Mouse (Mus musculus) urinary bladder, postnatal 36 days (tissue): ENCODE measurements around the gene Tinagl1.
A peak's percentile ranks its signal among the peaks of the same experiment; 100 is the strongest.

Experiments used
- DNase-seq, 2 experiments: peaks; one replicate each; pipeline ENCODE4 v3.0.0; 2022; ENCODE audit warnings: low spot score in 2 of 2, mixed read lengths in 1 of 2

Gene Tinagl1

GRCm38 (mm10) chr4:130175072-130175711 is at the start of gene Tinagl1:
Tinagl1 (minus strand) TSS chr4:130175122.
- DNase-seq, result no peak

- no peak for DNase-seq
Measured at GRCm38 (mm10) chr4:130224071-130224470, 49.1 kb upstream of the Tinagl1 start.

GRCm38 (mm10) chr4:130222179-130222578 is 47.3 kb upstream of the Tinagl1 start, which contains the start of gene Gm853:
Gm853 (minus strand) TSS chr4:130222401.
- DNase-seq, result no peak

GRCm38 (mm10) chr4:130220176-130220575 is 45.3 kb upstream of the Tinagl1 start:
- no peak for DNase-seq

DNA sequence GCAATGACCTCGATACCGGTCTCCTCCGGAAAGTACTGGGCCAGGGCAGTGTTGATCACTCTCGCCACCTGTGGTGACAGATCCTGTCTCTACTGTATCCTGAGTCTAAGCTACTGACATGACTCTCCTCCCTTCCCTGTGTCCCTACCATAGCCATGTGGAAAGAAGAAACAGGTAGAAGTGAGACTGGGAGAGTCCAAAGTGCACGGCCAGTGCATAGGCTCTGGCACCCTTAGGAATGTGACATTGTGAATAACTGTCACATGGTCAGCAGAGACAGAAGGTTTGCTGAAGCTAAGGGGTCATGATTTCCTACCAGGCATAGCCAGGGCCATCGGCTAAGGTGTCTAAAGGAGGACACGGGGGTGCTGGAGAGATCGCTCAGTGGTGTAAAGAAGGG is 40.5 kb upstream of the Tinagl1 start:
- DNase-seq, result no peak

GRCm38 (mm10) chr4:130213857-130214256 is 38.9 kb upstream of the Tinagl1 start:
- no peak for DNase-seq

DNA sequence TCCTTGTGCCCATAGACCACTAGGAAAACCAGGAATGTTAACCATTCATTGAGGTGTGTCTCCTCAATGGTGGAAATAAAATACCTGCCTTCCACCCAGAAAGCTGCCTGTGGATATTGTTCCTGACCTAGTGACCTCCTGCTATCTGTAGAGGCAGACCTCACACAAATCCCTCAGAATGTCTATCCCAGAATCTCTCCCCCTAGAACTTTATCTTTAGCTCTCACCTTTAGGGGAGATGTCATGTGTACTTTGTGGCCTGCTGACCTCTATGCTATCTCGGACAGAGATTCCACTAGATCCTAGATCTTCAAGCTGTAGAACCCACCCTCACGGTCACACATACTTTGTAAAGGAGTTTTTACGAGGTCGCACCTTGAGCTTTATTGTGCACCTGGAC is 38.3 kb upstream of the Tinagl1 start:
- DNase-seq, result no peak

GRCm38 (mm10) chr4:130212421-130212820 is 37.5 kb upstream of the Tinagl1 start:
- DNase-seq, result no peak

GRCm38 (mm10) chr4:130211870-130212269 is 36.9 kb upstream of the Tinagl1 start:
- no peak for DNase-seq

GRCm38 (mm10) chr4:130198694-130199670 is 24.1 kb upstream of the Tinagl1 start:
- DNase-seq, result peak; percentile 87 to 90

DNA sequence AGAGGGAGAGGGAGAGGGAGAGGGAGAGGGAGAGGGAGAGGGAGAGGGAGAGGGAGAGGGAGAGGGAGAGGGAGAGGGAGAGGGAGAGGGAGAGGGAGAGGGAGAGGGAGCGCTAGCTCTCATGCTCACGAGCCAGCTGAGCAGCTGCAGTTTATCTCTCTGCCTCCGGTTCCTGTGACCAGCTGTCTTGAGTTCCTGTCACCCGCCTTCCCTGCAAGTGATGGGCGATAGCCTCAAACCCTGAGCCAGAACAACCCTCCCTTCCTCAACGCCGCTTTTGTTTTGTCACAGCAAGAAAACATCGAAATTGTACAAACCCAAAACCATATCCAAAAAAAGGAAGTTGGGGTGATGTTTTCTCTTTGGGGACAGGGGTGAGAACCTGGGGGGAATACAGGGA is 21.6 kb upstream of the Tinagl1 start:
- DNase-seq, result no peak

- DNase-seq, result no peak
Measured at GRCm38 (mm10) chr4:130195924-130196323, 21.0 kb upstream of the Tinagl1 start.

GRCm38 (mm10) chr4:130192266-130192665 is 17.3 kb upstream of the Tinagl1 start:
- DNase-seq, result no peak

- DNase-seq, result no peak
Measured at GRCm38 (mm10) chr4:130189606-130190005, 14.7 kb upstream of the Tinagl1 start.

DNA sequence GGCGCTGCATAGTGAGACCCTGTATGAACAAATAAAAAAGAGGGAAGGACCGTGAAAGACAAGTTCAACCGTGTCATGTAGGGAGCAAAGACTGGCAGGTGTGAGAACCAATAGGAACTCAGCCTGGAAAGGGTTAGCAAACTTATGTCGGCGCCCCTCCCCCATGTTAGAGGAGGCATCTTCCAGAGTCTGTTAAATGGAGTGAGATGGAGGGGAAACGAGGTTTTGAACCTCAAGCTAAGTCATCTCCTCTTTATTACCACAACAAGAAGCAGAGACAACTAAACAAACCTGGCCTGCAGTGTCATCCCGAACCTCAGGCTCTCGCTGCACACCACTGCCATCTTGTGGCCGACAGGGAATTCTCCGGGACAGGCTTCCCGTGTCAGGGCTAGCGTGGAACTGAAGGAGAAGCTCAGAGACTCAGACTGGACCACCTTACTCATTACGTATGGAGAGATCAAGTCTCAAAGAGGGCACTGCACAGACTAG is 13.9 kb upstream of the Tinagl1 start:
- DNase-seq, result peak; percentile 80 to 86

GRCm38 (mm10) chr4:130186891-130187290 is 12.0 kb upstream of the Tinagl1 start:
- DNase-seq, result no peak

DNA sequence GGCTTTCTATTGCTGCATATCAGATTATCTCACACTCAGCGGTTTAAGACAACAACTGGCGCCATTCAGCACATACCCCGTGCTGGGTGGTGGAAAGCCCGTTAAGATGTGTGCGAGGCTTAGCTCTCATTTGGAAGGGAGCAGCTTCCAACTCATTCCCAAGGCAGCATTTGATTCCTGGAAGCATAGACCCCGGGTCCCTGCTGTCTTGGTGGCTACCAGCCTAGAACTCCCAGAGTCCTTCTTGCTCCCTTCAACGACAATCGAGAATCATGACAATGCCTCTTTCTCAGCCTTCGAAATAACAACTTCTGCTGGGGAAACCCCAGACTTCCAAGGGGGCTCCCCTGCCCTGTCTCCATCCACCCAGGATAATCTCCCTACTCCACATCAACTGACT is 11.5 kb upstream of the Tinagl1 start:
- no peak for DNase-seq

GRCm38 (mm10) chr4:130183879-130184278 is 9.0 kb upstream of the Tinagl1 start:
- no peak for DNase-seq

DNA sequence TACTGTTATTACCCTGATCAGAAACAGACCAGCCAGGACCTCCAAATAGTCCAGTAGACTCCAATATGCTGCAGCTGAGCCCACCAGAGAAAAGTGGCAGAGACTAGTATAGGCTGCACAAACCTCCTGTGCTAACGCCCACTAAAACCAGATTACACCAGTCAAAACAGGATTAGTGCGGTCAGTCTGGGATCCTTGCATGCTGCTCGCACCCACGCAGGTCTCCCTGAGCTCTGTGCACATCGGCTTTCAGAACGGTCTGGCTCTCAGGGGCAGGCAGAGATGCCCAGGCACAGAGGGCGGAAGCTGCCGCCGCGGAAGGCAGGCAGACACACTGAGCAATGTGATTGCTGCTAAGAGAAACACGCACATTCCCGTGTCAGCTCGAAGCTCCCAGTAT is 8.1 kb upstream of the Tinagl1 start:
- no peak for DNase-seq

- DNase-seq, result no peak
Measured at GRCm38 (mm10) chr4:130181886-130182285, 7.0 kb upstream of the Tinagl1 start.

DNA sequence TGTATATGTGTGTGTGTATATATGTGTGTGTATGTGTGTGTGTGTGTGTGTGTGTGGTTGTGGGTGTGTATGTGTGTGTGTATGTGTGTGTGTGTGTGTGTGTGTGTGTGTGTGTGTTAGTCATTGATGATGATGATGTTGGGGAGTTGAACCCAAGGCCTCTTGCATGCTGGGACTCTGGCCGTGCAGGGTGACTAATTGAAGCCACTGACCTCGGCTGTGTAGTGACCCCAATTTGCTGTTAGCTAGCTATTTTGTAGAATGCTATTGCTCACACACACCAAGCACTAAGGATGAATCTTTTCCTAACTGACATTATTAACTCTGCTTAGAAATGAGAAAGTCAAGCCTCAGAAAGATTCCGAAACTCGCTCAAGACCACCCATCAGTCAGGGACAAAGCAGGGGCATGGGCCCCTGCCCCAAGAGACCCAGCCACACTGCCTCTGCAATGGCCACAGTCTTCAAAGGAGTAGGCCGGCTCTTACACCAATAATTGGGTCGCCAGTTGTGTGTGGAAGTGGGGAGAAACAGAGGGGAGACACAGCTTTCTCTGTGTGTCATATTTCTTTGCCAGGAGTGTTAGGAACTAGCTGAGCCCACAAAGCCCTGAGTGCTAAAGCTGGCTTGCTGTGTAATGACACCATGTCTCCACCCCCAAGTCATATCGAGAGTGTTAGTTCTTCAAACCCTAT is 6.1 kb upstream of the Tinagl1 start:
- no peak for DNase-seq

- no peak for DNase-seq
Measured at GRCm38 (mm10) chr4:130179876-130180275, 5.0 kb upstream of the Tinagl1 start.
